Mouse (Mus musculus): ENCODE results near the gene Flt4. TPM values are rescaled to one million over a fixed set of nuclear protein-coding genes. Genes with fewer than 3 reads are reported as not detected.

The Flt4 gene
- total RNA-seq, 2 experiments from 2014 or later = 14.5 to 14.9 TPM

DNA sequence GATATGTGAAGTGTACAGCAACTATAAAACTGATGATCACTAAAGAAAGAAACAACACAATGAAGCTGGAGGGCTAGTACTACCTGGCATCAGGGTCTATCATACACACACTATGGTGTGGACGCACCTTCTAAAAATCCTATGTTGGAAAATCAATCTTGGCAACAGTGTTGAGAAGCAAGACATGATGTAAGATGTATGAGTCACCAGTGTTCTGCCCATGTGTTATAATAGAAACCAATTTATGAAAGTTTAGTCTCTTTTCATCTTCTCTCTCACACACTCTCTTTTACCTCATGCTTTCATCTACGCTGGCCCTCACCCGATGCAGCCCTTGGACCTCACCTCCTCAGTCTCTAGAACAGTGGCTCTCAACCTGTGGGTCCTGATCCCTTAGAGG, 86.0 kb downstream of the Flt4 start:
- intact Hi-C loops (cut with DNase I) = no loop called here
- DNase-seq = no peak

GRCm38 (mm10) chr11:49695695-49696094, 86.6 kb downstream of the Flt4 start:
- intact Hi-C loops (cut with DNase I) = no loop called here
- DNase-seq = no peak

DNA sequence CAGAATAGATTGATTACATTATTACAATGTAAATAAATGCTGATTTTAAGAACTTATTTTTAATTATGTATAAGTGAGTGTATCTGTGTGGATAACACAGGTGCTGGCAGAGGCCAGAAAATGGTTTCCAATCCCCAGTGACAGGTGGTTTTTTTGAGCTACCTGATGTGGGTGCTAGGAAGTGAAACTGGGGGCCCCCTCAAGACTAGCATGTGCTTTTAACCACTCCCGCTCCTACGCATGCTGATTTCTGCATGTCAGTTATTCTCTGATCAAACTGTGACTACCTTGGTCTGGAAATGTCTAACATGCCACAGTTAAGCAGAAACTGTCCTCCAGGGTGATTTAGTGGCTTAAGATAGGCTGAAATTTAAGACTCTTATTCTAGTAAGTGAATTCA, 87.4 kb downstream of the Flt4 start:
- intact Hi-C loops (cut with DNase I) = no loop called here
- no peak for DNase-seq

- intact Hi-C loops (cut with DNase I) = no loop called here
- no peak for DNase-seq
These were observed 88.7 kb downstream of the Flt4 start for GRCm38 (mm10) chr11:49697779-49698178.

GRCm38 (mm10) chr11:49699079-49699478, 90.0 kb downstream of the Flt4 start:
- intact Hi-C loops (cut with DNase I) = no loop called here
- DNase-seq = no peak

DNA sequence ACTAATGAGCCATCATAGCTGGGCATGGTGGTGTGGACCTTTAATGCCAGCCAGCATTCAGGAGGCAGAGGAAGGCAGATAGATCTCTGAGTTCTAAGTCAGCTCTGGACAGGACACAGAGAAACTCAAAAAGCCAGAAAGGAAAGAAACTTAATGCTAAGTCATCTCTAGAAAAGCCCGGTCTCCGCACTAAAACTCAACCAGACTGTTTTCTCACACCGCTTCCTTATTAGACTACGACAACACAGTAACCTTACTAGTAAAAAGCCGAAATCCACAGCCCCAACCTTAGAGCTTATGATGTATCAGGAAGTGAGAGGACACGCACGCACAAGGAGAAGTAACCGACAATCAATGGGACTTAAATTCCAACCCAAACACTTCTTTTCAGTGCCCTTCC, 93.0 kb downstream of the Flt4 start:
- DNase-seq = no peak
- intact Hi-C loops (cut with DNase I) = no loop called here

Other genes with a start within 250 kb of the Flt4 start
- not detected for gene Olfr1389, start 186.2 kb upstream of the Flt4 start, total RNA-seq (2021)
- gene Olfr1388, start 172.6 kb upstream of the Flt4 start, total RNA-seq (2021) = under 1 TPM; 0.10 to 0.14 TPM
- gene Olfr1387, start 153.9 kb upstream of the Flt4 start, total RNA-seq (2021) = not detected
- not detected for gene Olfr1386, start 144.2 kb upstream of the Flt4 start, total RNA-seq (2021)
- not detected for gene Olfr1385, start 120.2 kb upstream of the Flt4 start, total RNA-seq (2021)
- gene Olfr1384, start 102.5 kb upstream of the Flt4 start, total RNA-seq (2021) = under 1 TPM in 1 of 2 experiments, not detected in 1; 0.42 TPM
- gene Olfr1383, start 89.6 kb upstream of the Flt4 start, total RNA-seq (2021) = under 1 TPM; 0.69 to 0.91 TPM
- not detected for gene Olfr1382, start 81.0 kb upstream of the Flt4 start, total RNA-seq (2021)
- not detected for gene Olfr1381, start 65.8 kb upstream of the Flt4 start, total RNA-seq (2021)
- not detected for gene Olfr1380, start 52.4 kb upstream of the Flt4 start, total RNA-seq (2021)
- gene Scgb3a1, start 54.3 kb downstream of the Flt4 start, total RNA-seq (2021) = 10 to 100 TPM in 1 of 2 experiments, not detected in 1; 15.7 TPM
- gene Cnot6, start 103.5 kb downstream of the Flt4 start, total RNA-seq (2021) = 10 to 100 TPM; 49.2 to 56.2 TPM
- gene Gfpt2, start 184.9 kb downstream of the Flt4 start, total RNA-seq (2021) = 10 to 100 TPM; 13.0 to 16.7 TPM
- gene Mapk9, start 237.5 kb downstream of the Flt4 start, total RNA-seq (2021) = 10 to 100 TPM; 47.5 to 53.5 TPM

Data from heart, postnatal 10 days (tissue).